Mouse (Mus musculus) thymus, postnatal 4 days (tissue): ENCODE measurements around the gene Gfap.

Experiments used
- DNase-seq: peaks from one replicate; pipeline ENCODE4 v3.0.0; 2021

Gfap gene

GRCm38 (mm10) chr11:102895779-102896178, 4.9 kb downstream of the Gfap start:
- DNase-seq = no peak

GRCm38 (mm10) chr11:102894716-102895115, 6.0 kb downstream of the Gfap start:
- no peak for DNase-seq

DNA sequence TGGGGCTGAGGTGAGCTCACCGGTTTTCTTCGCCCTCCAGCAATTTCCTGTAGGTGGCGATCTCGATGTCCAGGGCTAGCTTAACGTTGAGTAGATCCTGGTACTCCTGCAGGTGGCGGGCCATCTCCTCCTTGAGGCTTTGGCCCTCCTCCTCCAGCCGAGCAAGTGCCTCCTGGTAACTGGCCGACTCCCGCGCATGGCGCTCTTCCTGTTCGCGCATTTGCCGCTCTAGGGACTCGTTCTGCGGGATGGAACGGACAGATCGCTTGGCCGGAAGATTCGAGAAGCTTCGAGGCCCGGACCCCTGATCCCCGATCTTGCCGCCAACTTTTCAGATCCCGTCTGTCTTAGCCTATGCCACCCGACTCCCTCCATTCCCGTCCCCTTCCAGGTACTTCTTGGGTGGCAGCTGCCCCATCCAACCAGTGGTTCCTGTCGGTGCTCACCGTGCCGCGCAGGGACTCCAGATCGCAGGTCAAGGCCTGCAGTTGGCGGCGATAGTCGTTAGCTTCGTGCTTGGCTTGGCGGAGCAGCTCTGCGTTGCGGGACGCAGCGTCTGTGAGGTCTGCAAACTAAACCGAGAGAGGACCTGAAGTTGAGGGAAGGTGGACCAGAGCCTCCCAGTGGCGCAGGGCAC, 7.6 kb downstream of the Gfap start:
- DNase-seq = peak; percentile 78

GRCm38 (mm10) chr11:102890096-102890495, 10.6 kb downstream of the Gfap start:
- no peak for DNase-seq

- no peak for DNase-seq
Measured at GRCm38 (mm10) chr11:102888135-102888534, 12.6 kb downstream of the Gfap start.

GRCm38 (mm10) chr11:102887433-102887832, 13.3 kb downstream of the Gfap start:
- no peak for DNase-seq

DNA sequence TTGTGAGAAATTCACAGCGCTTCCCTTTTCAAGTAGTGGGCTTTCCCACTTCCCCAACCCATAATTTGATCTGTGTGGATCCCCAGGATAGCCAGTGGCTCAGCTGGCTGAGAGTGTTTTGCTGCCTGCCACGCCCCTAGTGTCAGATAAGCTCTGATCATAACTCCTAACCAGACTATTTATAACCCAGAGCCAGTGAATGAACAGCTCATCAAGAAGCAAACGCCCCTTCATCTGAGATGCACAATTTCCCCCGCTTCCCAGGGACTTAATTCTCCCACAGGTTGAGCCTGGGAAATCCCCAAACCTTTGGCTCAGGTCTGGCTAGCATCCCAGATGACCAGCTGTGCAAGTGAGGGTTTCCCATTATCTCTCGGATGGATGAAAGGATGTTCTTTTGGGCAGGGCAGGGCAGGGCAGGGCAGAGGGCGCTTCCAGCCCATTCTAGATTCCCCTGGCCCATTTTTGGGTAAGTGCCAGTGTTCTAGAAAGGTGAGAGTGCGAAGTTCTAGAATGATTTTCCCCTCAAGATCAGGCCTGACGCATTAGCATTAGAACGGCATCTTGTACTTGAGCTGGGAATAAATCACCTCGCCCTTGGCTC, 16.0 kb downstream of the Gfap start, which contains the start of gene Fam187a:
Gene Fam187a (plus strand): TSS at position 554 of the 604 bp plus-strand sequence.
- DNase-seq = no peak

DNA sequence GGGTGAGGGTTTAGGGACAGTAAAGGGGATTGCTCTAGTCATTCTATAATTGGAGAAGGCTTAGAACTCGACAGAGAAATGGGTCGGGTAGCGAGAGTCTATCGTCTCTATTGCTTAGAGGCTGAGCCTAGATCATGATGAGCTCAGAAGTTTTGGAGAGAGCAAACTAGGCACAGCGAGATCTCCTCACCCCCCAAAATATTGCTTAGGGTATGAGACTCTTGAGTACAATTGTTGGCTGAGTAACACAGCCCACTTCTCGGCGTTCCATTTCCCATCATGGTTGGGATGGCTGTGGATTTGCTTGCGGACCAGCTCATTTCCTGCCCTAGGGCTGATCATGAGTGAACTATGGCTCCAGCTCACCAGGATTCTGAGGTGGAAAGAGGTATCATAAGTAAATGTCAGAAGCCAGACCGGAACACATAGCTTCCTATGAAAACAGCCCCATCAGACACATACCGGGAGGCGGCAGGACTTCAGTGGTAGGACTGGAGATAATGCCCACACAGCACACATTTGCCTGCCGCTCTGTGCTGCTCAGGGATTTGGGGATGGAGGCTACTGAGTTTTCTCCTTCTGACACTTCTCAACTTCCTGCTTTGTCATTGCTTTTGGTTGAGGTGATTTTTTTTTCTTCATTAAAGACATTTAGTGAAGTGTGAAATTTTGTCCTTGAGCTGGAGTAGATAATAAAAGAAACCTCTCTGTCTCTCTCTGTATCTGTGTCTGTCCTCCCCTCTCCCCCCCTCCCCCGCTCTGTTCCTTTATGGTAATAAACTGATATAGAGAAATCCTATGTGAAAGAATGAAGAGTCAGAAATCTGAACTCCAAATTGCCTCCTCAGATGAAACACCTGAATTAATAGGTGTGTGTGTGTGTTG, 19.2 kb downstream of the Gfap start:
- DNase-seq = no peak

- peak; percentile 94 for DNase-seq
Measured at GRCm38 (mm10) chr11:102880585-102881313, 20.0 kb downstream of the Gfap start, which contains the start of the genes Eftud2 and Ccdc103. Gene Eftud2 (minus strand): TSS chr11:102880985. Gene Ccdc103 (plus strand): TSS chr11:102881204.

GRCm38 (mm10) chr11:102879558-102879957, 21.2 kb downstream of the Gfap start:
- DNase-seq = no peak

DNA sequence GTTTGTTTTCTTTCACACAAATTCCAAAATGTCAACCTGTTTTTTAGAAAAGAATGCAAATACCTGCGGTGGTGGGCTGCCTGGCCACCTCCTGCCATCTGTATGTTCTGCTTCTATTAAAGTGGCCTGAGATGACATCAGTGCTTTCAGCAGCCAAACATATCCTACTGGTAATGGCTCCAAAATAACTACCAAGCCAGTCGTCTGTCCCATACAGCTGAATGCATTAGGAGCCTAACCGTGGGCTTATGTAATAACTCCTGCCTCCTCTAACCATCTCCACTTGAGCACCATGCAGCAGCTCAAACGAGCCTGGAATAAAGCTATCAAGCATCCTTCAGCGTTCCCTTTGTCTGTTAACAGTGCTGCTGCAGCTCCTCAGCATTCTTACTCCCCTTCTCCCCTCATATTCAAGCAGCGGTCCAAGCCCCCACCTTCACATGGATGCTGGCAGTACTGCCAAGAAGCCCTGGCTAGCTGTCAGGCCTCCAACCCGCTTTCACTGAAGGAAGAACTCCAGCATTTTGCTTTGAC, 25.8 kb downstream of the Gfap start:
- no peak for DNase-seq

GRCm38 (mm10) chr11:102864272-102864671, 36.4 kb downstream of the Gfap start:
- DNase-seq = peak; percentile 82

DNA sequence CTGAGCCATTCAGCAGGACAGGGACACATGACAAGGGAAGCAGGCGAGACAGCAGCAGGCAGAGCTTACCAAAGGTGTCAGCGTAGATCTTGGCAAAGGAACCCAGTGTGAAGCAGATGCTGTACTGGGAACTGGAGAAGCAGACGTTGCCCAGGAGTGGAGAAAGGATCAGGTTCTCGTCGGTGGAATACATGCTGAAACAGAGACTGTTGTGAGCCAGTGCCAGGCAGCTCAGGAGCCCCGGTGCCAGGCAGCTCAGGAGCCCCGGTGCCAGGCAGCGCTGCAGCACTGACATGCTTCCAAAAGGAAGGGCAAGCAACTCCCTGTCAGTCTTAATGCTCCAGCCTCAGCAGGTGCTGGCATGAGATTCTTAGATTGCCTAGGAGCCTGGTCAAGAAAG, 40.8 kb downstream of the Gfap start:
- no peak for DNase-seq

DNA sequence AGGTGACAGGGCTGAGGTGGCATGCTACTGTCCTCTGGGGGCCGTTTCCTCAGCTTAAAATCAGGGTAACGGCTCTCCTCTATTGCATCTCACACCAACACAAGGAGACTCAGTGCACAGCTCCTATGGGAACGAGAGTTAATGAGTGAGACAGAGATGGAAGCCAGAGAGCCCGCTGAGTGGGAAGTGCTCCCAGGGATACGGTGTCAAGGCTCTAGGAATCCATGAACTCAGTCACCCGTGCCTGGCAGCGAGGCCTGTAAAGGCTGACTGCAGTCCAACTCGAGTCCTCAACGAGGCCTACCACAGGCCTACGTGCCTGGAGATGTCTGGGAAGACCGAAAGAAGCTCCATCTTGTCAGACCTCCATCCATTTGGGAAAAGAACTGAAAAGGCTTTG, 41.8 kb downstream of the Gfap start:
- DNase-seq = no peak

- DNase-seq = no peak
Measured at GRCm38 (mm10) chr11:102855941-102856340, 44.8 kb downstream of the Gfap start.

GRCm38 (mm10) chr11:102853760-102854159, 47.0 kb downstream of the Gfap start:
- no peak for DNase-seq

GRCm38 (mm10) chr11:102851883-102852282, 48.8 kb downstream of the Gfap start:
- DNase-seq = peak; percentile 83

- DNase-seq = no peak
Measured at GRCm38 (mm10) chr11:102845926-102846325, 54.8 kb downstream of the Gfap start.

- DNase-seq = no peak
Measured at GRCm38 (mm10) chr11:102838616-102839150, 62.0 kb downstream of the Gfap start.

DNA sequence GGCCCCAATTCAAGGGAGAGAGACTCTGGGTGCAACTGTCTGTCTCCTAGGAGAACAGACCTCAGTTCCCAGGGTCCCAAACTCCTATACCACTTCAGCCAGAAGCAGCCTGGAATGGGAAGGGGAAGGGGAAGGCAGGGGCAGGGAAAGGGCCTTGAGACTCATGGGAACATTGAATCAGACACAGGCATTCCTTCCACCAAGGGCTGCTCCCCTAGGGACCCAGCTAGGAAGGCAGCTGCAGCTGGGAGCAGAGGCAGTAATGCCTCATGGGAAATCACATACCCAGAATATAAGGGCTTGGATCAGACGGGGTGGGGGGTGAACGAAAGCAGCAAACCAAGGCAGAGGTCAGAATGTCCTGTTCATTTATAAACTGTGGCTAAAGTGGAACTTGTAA, 62.6 kb downstream of the Gfap start:
- no peak for DNase-seq

GRCm38 (mm10) chr11:102837385-102837784, 63.3 kb downstream of the Gfap start:
- DNase-seq = no peak
